Mouse (Mus musculus) spleen, postnatal 4 days (tissue): Measurements from ENCODE around the gene Skil.
"Not testable (repeated sequence)": the region's sequence is repeated elsewhere in the genome, so short reads cannot be mapped to it uniquely, and the experiment has no call there.

Experiments used
- DNase-seq, 2 experiments: peaks; one replicate each; pipeline ENCODE4 v3.0.0; 2022; ENCODE audit warnings: low spot score in 2 of 2

The Skil gene

GRCm38 (mm10) chr3:31126848-31127247, 32.0 kb downstream of the Skil start:
- no peak for DNase-seq

- no peak for DNase-seq
Measured at GRCm38 (mm10) chr3:31129766-31130165, 34.9 kb downstream of the Skil start.

- DNase-seq, result no peak
Measured at GRCm38 (mm10) chr3:31133664-31134063, 38.8 kb downstream of the Skil start.

- no peak for DNase-seq
Measured at GRCm38 (mm10) chr3:31134246-31134645, 39.4 kb downstream of the Skil start.

GRCm38 (mm10) chr3:31134696-31135095, 39.8 kb downstream of the Skil start:
- no peak for DNase-seq

GRCm38 (mm10) chr3:31136591-31136990, 41.7 kb downstream of the Skil start:
- not testable (repeated sequence) for DNase-seq

GRCm38 (mm10) chr3:31138454-31139424, 43.9 kb downstream of the Skil start:
- peak; percentile 71 to 89 for DNase-seq

- no peak for DNase-seq
Measured at GRCm38 (mm10) chr3:31141621-31142020, 46.8 kb downstream of the Skil start.

- DNase-seq, result not testable (repeated sequence)
Measured at GRCm38 (mm10) chr3:31145222-31145621, 50.4 kb downstream of the Skil start.

- DNase-seq, result peak in 1 of 2 experiments; percentile 15
Measured at GRCm38 (mm10) chr3:31145641-31146290, 50.9 kb downstream of the Skil start.

- DNase-seq, result no peak
Measured at GRCm38 (mm10) chr3:31148595-31148994, 53.7 kb downstream of the Skil start.

- DNase-seq, result no peak
Measured at GRCm38 (mm10) chr3:31149706-31150105, 54.8 kb downstream of the Skil start, which contains the start of gene Cldn11. Gene Cldn11, plus strand, starts transcription at chr3:31149920.

- DNase-seq, result no peak
Measured at GRCm38 (mm10) chr3:31152108-31152507, 57.2 kb downstream of the Skil start.

- DNase-seq, result no peak
Measured at GRCm38 (mm10) chr3:31156126-31156525, 61.3 kb downstream of the Skil start.

GRCm38 (mm10) chr3:31157776-31158175, 62.9 kb downstream of the Skil start:
- no peak for DNase-seq

GRCm38 (mm10) chr3:31160046-31160445, 65.2 kb downstream of the Skil start:
- no peak for DNase-seq

- DNase-seq, result no peak
Measured at GRCm38 (mm10) chr3:31161336-31161735, 66.5 kb downstream of the Skil start.

- no peak for DNase-seq
Measured at GRCm38 (mm10) chr3:31162860-31163259, 68.0 kb downstream of the Skil start.

- DNase-seq, result no peak
Measured at GRCm38 (mm10) chr3:31165803-31166202, 70.9 kb downstream of the Skil start.

- no peak for DNase-seq
Measured at GRCm38 (mm10) chr3:31166365-31166871, 71.6 kb downstream of the Skil start.
